Mouse (Mus musculus): ENCODE results near the gene Tnip3. TPM values are rescaled to one million over a fixed set of nuclear protein-coding genes. Genes with fewer than 3 reads are reported as not detected.
A peak's percentile ranks its signal among the peaks of the same experiment; 100 is the strongest.

The Tnip3 gene
- polyA plus RNA-seq, 1 experiment from 2014 or later, result 0.58 TPM

DNA sequence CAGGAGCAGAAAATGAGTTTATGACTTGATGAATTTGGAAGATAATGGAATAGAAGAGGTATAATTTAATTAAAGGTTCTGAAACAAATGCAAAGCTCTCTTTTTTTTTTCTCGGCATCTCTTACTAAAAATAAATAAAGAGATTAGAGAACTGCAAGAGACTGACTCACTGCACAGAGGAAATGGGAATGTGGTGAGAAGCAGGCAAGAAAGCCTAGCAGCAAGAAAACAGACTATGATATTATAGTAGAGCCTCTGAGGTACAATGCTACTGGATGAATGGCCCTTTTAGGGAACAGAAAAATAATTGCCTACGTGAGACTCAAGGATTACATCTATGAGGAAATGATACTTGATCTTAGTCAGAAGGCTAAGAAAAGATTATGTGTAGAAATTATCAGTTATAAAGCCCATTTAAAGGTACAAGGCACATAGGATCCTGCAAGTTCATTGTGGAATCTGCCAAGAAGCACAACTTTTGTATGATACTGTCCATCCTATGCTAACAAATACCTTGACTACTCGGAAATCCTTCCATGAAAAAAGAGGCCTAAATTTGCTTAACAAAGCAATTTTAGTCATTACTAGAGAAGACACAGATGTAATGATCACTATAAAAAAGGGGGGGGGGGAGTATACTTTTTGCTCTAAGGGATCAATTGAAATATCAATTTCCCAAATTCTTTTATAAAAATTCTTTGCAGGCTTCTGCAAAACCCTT lies 60.4 kb downstream of the Tnip3 start:
- no peak overlapping the region for H3K9ac ChIP-seq (ENCODE audit: low read length)
- no peak for ATAC-seq (ENCODE audit: insufficient number of reproducible peaks, insufficient read depth, low FRiP score, low read depth)
- H3K9me3 ChIP-seq (ENCODE audit: control insufficient read depth, low read length), result no peaks in the 10 kb centered on the region
- H3K27ac ChIP-seq (replicated peaks in 1 of 2; ENCODE audit: control insufficient read depth in 1 of 2, insufficient read depth in 1 of 2, low read depth in 2 of 2, low read length in 2 of 2), result peak overlapping the region; percentile 85 to 94; a peak in 3 of 4 replicates
- H3K4me3 ChIP-seq (ENCODE audit: control insufficient read depth in 1 of 2, insufficient read depth in 1 of 2, low read depth in 1 of 2, low read length in 2 of 2), result no peak overlapping the region
- H3K4me2 ChIP-seq (ENCODE audit: low read length), result peak overlapping the region; percentile 31
- no peaks in the 10 kb centered on the region for H3K36me3 ChIP-seq (ENCODE audit: control insufficient read depth, insufficient read depth, low read length)
- 39% methylated on average over 3 of the region's 3 CpGs for WGBS
- no peaks in the 10 kb centered on the region for H3K27me3 ChIP-seq (ENCODE audit: control insufficient read depth, insufficient read depth, low read length)
- H3K4me1 ChIP-seq (ENCODE audit: control insufficient read depth in 2 of 2, insufficient read depth in 2 of 2, low read length in 2 of 2), result peaks cover 4 to 17% of the 10 kb centered on the region in 2 experiments

DNA sequence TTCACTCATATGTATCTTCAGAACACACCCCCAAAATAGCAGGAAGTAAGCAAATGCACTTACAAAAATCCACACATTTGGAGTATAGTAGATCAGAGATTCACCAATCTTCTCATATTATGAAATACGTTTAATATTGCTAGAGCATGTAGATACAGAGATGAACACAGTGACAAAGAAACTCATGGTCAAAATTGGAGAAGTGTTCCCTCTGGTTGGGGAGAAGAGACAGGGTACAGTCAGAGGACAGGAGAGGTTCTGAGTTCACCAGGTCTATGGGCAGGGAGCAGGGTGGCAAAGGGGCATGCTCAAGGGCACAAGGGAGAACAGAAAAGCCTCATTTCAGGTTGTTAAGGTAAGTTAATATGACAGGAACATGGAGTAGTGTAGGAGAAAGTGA lies 63.7 kb downstream of the Tnip3 start:
- no peaks in the 10 kb centered on the region for H3K36me3 ChIP-seq (ENCODE audit: control insufficient read depth, insufficient read depth, low read length)
- no peak overlapping the region for H3K4me2 ChIP-seq (ENCODE audit: low read length)
- 78% methylated on average over 1 of the region's 1 CpGs for WGBS
- H3K9ac ChIP-seq (ENCODE audit: low read length), result no peak overlapping the region
- H3K27me3 ChIP-seq (ENCODE audit: control insufficient read depth, insufficient read depth, low read length), result no peaks in the 10 kb centered on the region
- H3K4me1 ChIP-seq (ENCODE audit: control insufficient read depth in 2 of 2, insufficient read depth in 2 of 2, low read length in 2 of 2), result peaks cover 4 to 17% of the 10 kb centered on the region in 2 experiments
- ATAC-seq (ENCODE audit: insufficient number of reproducible peaks, insufficient read depth, low FRiP score, low read depth), result no peak
- no peaks in the 10 kb centered on the region; the same call in 1 of the 2 replicates for H3K9me3 ChIP-seq (ENCODE audit: control insufficient read depth, low read length)
- no peak overlapping the region for H3K4me3 ChIP-seq (ENCODE audit: control insufficient read depth in 1 of 2, insufficient read depth in 1 of 2, low read depth in 1 of 2, low read length in 2 of 2)
- no peak overlapping the region for H3K27ac ChIP-seq (replicated peaks in 1 of 2; ENCODE audit: control insufficient read depth in 1 of 2, insufficient read depth in 1 of 2, low read depth in 2 of 2, low read length in 2 of 2)

DNA sequence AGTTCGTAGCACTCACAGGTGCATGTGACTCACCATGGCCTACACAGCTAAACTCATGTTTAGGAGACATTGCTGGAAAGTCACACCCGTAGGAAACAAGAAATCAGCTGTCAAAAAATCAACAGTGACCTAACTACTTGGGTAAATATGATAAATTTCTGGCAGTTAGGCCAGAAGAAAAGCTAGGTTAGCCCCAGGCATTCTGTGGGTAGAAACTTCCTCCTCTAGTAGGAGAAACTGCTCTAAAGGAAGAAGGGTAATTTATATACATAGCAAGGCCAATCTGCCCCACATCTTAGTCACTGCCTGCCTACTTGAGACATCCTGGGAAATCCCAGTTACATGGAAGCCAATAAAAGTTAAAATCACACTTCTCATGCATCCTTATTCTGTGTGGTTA lies 64.9 kb downstream of the Tnip3 start:
- Histone ChIP-seq H3K9ac (ENCODE audit: low read length) (no peak overlapping the region), H3K36me3 (ENCODE audit: control insufficient read depth, insufficient read depth, low read length) (no peaks in the 10 kb centered on the region), H3K4me2 (ENCODE audit: low read length) (no peak overlapping the region), H3K27me3 (ENCODE audit: control insufficient read depth, insufficient read depth, low read length) (no peaks in the 10 kb centered on the region), H3K9me3 (ENCODE audit: control insufficient read depth, low read length) (no peaks in the 10 kb centered on the region; the same call in 1 of the 2 replicates), H3K4me1 (ENCODE audit: control insufficient read depth in 2 of 2, insufficient read depth in 2 of 2, low read length in 2 of 2) (peaks cover 0 to 8% of the 10 kb centered on the region in 2 experiments; a peak in 2 of 4 replicates), H3K4me3 (ENCODE audit: control insufficient read depth in 1 of 2, insufficient read depth in 1 of 2, low read depth in 1 of 2, low read length in 2 of 2) (no peak overlapping the region), H3K27ac (replicated peaks in 1 of 2; ENCODE audit: control insufficient read depth in 1 of 2, insufficient read depth in 1 of 2, low read depth in 2 of 2, low read length in 2 of 2) (no peak overlapping the region)
- ATAC-seq (ENCODE audit: insufficient number of reproducible peaks, insufficient read depth, low FRiP score, low read depth), result no peak
- WGBS, result 78% methylated on average over 2 of the region's 2 CpGs

DNA sequence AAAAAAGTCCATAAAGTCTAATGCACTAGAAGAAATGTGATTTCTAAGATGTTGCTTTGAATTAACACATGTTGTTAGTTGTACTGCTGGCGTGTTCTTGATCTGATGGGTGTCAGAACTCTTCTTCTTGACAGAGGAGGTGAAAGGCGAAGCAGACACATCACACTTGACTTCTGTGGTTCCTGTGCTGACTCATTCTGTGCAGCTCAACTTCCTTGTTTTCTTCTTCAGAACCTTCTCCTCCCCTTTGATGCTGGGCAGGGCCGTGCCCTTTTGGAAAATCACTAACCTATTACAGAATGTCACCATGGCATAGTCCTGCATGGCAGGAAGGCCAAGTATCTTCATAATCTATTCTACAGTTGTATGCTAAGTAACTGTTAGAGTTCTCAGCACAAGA lies 69.1 kb downstream of the Tnip3 start:
- H3K4me1 ChIP-seq (ENCODE audit: control insufficient read depth in 2 of 2, insufficient read depth in 2 of 2, low read length in 2 of 2), result peaks cover 0 to 4% of the 10 kb centered on the region in 2 experiments; a peak in 1 of 4 replicates
- H3K27me3 ChIP-seq (ENCODE audit: control insufficient read depth, insufficient read depth, low read length), result no peaks in the 10 kb centered on the region
- WGBS, result 68% methylated on average over 3 of the region's 3 CpGs
- no peaks in the 10 kb centered on the region for H3K36me3 ChIP-seq (ENCODE audit: control insufficient read depth, insufficient read depth, low read length)
- ATAC-seq (ENCODE audit: insufficient number of reproducible peaks, insufficient read depth, low FRiP score, low read depth), result no peak
- no peaks in the 10 kb centered on the region; the same call in 1 of the 2 replicates for H3K9me3 ChIP-seq (ENCODE audit: control insufficient read depth, low read length)
- no peak overlapping the region for H3K9ac ChIP-seq (ENCODE audit: low read length)
- H3K27ac ChIP-seq (replicated peaks in 1 of 2; ENCODE audit: control insufficient read depth in 1 of 2, insufficient read depth in 1 of 2, low read depth in 2 of 2, low read length in 2 of 2), result no peak overlapping the region
- no peak overlapping the region for H3K4me3 ChIP-seq (ENCODE audit: control insufficient read depth in 1 of 2, insufficient read depth in 1 of 2, low read depth in 1 of 2, low read length in 2 of 2)
- H3K4me2 ChIP-seq (ENCODE audit: low read length), result no peak overlapping the region

DNA sequence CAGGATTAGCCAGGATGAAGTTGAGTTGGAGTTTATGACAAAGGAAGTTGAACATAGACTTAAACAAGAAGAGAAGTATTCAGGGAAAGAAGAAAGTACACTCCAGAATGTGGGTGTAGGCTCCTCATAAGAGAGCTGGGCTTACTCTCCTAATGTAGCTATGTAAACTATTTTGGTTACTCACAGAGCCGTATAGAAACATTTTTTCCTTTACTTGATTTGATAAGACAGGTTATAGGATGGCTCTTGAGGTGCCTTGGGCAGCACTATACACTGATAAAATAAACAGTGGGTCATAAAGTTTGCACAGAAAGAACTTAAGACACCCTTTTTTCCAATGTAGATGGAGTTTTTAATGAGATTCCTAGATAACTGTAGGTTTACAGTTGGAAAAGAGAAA lies 70.3 kb downstream of the Tnip3 start:
- WGBS, result 41% methylated on average over 1 of the region's 1 CpGs
- no peaks in the 10 kb centered on the region for H3K36me3 ChIP-seq (ENCODE audit: control insufficient read depth, insufficient read depth, low read length)
- H3K9me3 ChIP-seq (ENCODE audit: control insufficient read depth, low read length), result no peaks in the 10 kb centered on the region; the same call in 1 of the 2 replicates
- no peak overlapping the region for H3K4me3 ChIP-seq (ENCODE audit: control insufficient read depth in 1 of 2, insufficient read depth in 1 of 2, low read depth in 1 of 2, low read length in 2 of 2)
- H3K4me2 ChIP-seq (ENCODE audit: low read length), result no peak overlapping the region
- no peak overlapping the region for H3K27ac ChIP-seq (replicated peaks in 1 of 2; ENCODE audit: control insufficient read depth in 1 of 2, insufficient read depth in 1 of 2, low read depth in 2 of 2, low read length in 2 of 2)
- ATAC-seq (ENCODE audit: insufficient number of reproducible peaks, insufficient read depth, low FRiP score, low read depth), result no peak
- H3K9ac ChIP-seq (ENCODE audit: low read length), result no peak overlapping the region
- H3K4me1 ChIP-seq (ENCODE audit: control insufficient read depth in 2 of 2, insufficient read depth in 2 of 2, low read length in 2 of 2), result peaks cover 0 to 4% of the 10 kb centered on the region in 2 experiments; a peak in 1 of 4 replicates
- no peaks in the 10 kb centered on the region for H3K27me3 ChIP-seq (ENCODE audit: control insufficient read depth, insufficient read depth, low read length)

DNA sequence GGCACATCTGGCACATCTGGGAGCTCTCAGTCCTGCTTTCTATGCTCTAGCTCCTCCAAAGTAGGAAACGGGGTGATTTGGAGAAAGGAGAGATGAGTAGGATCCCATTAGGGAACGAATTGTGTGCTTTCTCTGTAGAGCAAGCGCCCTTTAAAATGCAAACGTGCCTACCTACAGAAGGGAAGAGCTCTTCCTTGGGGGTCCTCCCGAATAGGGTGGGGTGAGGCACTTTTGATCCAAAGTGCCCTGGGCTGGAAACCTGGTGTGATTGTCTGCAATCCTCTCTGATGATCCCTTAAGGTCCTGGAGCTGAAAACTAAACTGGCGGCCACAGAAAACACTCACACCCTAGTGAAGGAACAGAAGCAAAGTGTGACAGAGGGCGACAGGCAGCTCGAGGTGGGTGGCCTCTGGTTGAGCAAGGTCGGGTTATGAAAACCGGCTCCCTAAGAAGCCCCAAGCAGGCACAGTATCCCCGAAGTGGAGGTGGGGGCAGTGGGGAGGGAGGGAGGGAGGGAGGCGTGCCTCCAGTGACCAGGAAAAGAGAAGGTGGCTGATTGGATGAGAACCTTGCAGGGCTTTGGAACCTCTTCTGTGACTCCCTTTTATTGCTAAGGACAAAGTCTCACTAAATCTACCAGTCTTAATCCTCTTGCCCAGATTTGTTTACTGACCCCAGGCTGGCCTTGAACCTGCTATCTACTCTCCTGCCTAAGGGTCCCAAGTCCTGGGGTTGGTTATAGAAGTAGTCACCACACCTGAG lies 72.1 kb downstream of the Tnip3 start:
- H3K9me3 ChIP-seq (ENCODE audit: control insufficient read depth, low read length), result no peaks in the 10 kb centered on the region; the same call in 1 of the 2 replicates
- H3K4me1 ChIP-seq (ENCODE audit: control insufficient read depth in 2 of 2, insufficient read depth in 2 of 2, low read length in 2 of 2), result peaks cover 0 to 4% of the 10 kb centered on the region in 2 experiments; a peak in 1 of 4 replicates
- no peaks in the 10 kb centered on the region for H3K36me3 ChIP-seq (ENCODE audit: control insufficient read depth, insufficient read depth, low read length)
- H3K27me3 ChIP-seq (ENCODE audit: control insufficient read depth, insufficient read depth, low read length), result no peaks in the 10 kb centered on the region
- no peak for ATAC-seq (ENCODE audit: insufficient number of reproducible peaks, insufficient read depth, low FRiP score, low read depth)
- no peak overlapping the region for H3K9ac ChIP-seq (ENCODE audit: low read length)
- no peak overlapping the region for H3K4me3 ChIP-seq (ENCODE audit: control insufficient read depth in 1 of 2, insufficient read depth in 1 of 2, low read depth in 1 of 2, low read length in 2 of 2)
- 38% methylated on average over 12 of the region's 12 CpGs for WGBS
- H3K4me2 ChIP-seq (ENCODE audit: low read length), result no peak overlapping the region
- no peak overlapping the region for H3K27ac ChIP-seq (replicated peaks in 1 of 2; ENCODE audit: control insufficient read depth in 1 of 2, insufficient read depth in 1 of 2, low read depth in 2 of 2, low read length in 2 of 2)

DNA sequence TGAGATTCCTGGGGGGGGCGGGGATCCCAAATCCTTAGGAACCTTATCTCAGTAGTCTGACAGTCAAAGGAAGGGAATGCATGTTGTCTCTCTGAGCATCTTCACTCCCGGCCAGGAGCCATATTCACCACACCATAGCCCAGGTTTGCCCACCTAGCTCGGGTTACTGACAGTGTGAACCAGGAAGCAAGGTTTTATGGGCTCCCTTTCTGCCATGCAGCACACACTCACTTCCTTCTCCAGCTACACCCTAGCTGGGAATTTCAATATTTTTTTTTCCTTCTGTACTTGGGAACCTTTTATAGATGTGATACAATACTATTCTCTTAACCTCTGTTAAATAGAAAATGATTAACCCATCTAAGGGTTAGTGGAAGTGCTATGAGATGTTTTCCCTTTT lies 73.4 kb downstream of the Tnip3 start:
- WGBS, result 76% methylated on average over 3 of the region's 3 CpGs
- no peaks in the 10 kb centered on the region for H3K27me3 ChIP-seq (ENCODE audit: control insufficient read depth, insufficient read depth, low read length)

More for the DNA sequence above, 73.4 kb downstream of the Tnip3 start:
- H3K9ac ChIP-seq (ENCODE audit: low read length), result no peak overlapping the region
- peaks cover 0 to 4% of the 10 kb centered on the region in 2 experiments; a peak in 1 of 4 replicates for H3K4me1 ChIP-seq (ENCODE audit: control insufficient read depth in 2 of 2, insufficient read depth in 2 of 2, low read length in 2 of 2)
- no peak overlapping the region for H3K4me2 ChIP-seq (ENCODE audit: low read length)
- ATAC-seq (ENCODE audit: insufficient number of reproducible peaks, insufficient read depth, low FRiP score, low read depth), result no peak
- H3K9me3 ChIP-seq (ENCODE audit: control insufficient read depth, low read length), result no peaks in the 10 kb centered on the region; the same call in 1 of the 2 replicates
- no peaks in the 10 kb centered on the region for H3K36me3 ChIP-seq (ENCODE audit: control insufficient read depth, insufficient read depth, low read length)
- no peak overlapping the region for H3K27ac ChIP-seq (replicated peaks in 1 of 2; ENCODE audit: control insufficient read depth in 1 of 2, insufficient read depth in 1 of 2, low read depth in 2 of 2, low read length in 2 of 2)
- H3K4me3 ChIP-seq (ENCODE audit: control insufficient read depth in 1 of 2, insufficient read depth in 1 of 2, low read depth in 1 of 2, low read length in 2 of 2), result no peak overlapping the region
